Comparison of ENCODE assay signal across 19 mouse cellular contexts in genomic region chr17:64674980-64675379, GRCm38 (mm10).
DNase-seq lines count a peak whose midpoint lies in the region; ATAC-seq lines count a peak whose summit lies in the region.
"Had no signal": no experiment of that assay in that cellular context is flagged by ENCODE, and none has a peak within 500 bp of the region (broad histone marks: within the 10 kb centered on the region; RNA-seq: fewer than 3 reads in every experiment).

No protein-coding gene starts in this region.

- 0 out of 2 replicates have a peak, but pooled peaks cover 3% of the 10 kb centered on the region for H3K4me1 ChIP-seq in heart, embryonic 12.5 days (replicated peaks)
- H3K4me1 ChIP-seq in liver, embryonic 15.5 days (replicated peaks): no peaks in the 10 kb centered on the region
- H3K4me1 ChIP-seq: embryonic facial prominence, embryonic 13.5 days; heart, embryonic 10.5 days had no signal

- no peak overlapping the region for H3K4me3 ChIP-seq in heart, embryonic 12.5 days
- no peak overlapping the region for H3K4me3 ChIP-seq in liver, embryonic 15.5 days (replicated peaks)
- H3K4me3 ChIP-seq: embryonic facial prominence, embryonic 13.5 days; forebrain, embryonic 13.5 days; heart, embryonic 10.5 days; hindbrain, embryonic 13.5 days had no signal

- no peak for ATAC-seq in heart, embryonic 12.5 days (ENCODE audit: insufficient number of reproducible peaks, low FRiP score)
- peak; percentile 25; the same call in 1 of the 2 replicates for ATAC-seq in liver, embryonic 15.5 days (ENCODE audit: insufficient read depth)
- ATAC-seq in megakaryocyte progenitor cell, adult 5-6 weeks (replicated peaks; ENCODE audit: poor library complexity): peak; percentile 78
- ATAC-seq: forebrain, embryonic 13.5 days; forebrain, postnatal 0 days; hindbrain, postnatal 0 days had no signal

- H3K27me3 ChIP-seq in heart, embryonic 12.5 days (replicated peaks): no peaks in the 10 kb centered on the region
- no peaks in the 10 kb centered on the region for H3K27me3 ChIP-seq in liver, embryonic 15.5 days
- H3K27me3 ChIP-seq: embryonic facial prominence, embryonic 13.5 days; forebrain, embryonic 13.5 days; hindbrain, embryonic 13.5 days had no signal

- peak; percentile 13 for DNase-seq in heart, adult 8-10 months (ENCODE audit: low spot score)
- DNase-seq in liver: no peak
- peak; percentile 13 for DNase-seq in fat pad, adult 2 months (ENCODE audit: extremely low read depth, low read depth, low spot score)
- no peak for DNase-seq in left cerebral cortex, adult 11 months (ENCODE audit: low spot score)
- DNase-seq: adrenal gland, postnatal 25 days; cerebellum, adult 18-20 months; cerebellum, adult 9-11 months; cerebellum, postnatal 36 days; forebrain, postnatal 0 days; gastrocnemius, postnatal 25 days; heart, adult 11 months had no signal

- WGBS in heart, embryonic 12.5 days: 76% methylated on average over 6 of the region's 6 CpGs
- 80% methylated on average over 6 of the region's 6 CpGs for WGBS in liver, embryonic 15.5 days (ENCODE audit: insufficient replicate concordance)

- H3K9me3 ChIP-seq in heart, embryonic 12.5 days (replicated peaks): no peaks in the 10 kb centered on the region
- no peaks in the 10 kb centered on the region for H3K9me3 ChIP-seq in liver, embryonic 15.5 days (replicated peaks)
- H3K9me3 ChIP-seq: forebrain, embryonic 13.5 days; heart, embryonic 10.5 days had no signal

- no peak overlapping the region for H3K27ac ChIP-seq in heart, embryonic 12.5 days (ENCODE audit: poor library complexity, severe bottlenecking)
- no peak overlapping the region for H3K27ac ChIP-seq in liver, embryonic 15.5 days (replicated peaks)
- H3K27ac ChIP-seq: embryonic facial prominence, embryonic 13.5 days; forebrain, embryonic 13.5 days; heart, embryonic 10.5 days; hindbrain, embryonic 13.5 days; hindbrain, postnatal 0 days had no signal

- no peak overlapping the region for H3K9ac ChIP-seq in heart, embryonic 12.5 days
- no peak overlapping the region for H3K9ac ChIP-seq in liver, embryonic 15.5 days
- H3K9ac ChIP-seq: embryonic facial prominence, embryonic 13.5 days; forebrain, embryonic 13.5 days; forebrain, postnatal 0 days; hindbrain, embryonic 13.5 days had no signal

- H3K4me2 ChIP-seq in heart, embryonic 12.5 days: no peak overlapping the region
- H3K4me2 ChIP-seq in liver, embryonic 15.5 days: no peak overlapping the region
- H3K4me2 ChIP-seq: embryonic facial prominence, embryonic 13.5 days; forebrain, embryonic 13.5 days; hindbrain, embryonic 13.5 days had no signal

- peaks cover 33% of the 10 kb centered on the region for H3K36me3 ChIP-seq in heart, embryonic 12.5 days
- H3K36me3 ChIP-seq in liver, embryonic 15.5 days (replicated peaks): peaks cover 49% of the 10 kb centered on the region

Comparison
In these comparisons a context has a peak if more than half of its experiments do, and no peak if none do; other contexts are left out.
1. DNase-seq: peak in heart, adult 8-10 months (single experiment) and fat pad, adult 2 months (single experiment); none in liver (single experiment) and left cerebral cortex, adult 11 months (single experiment).